Mouse (Mus musculus) brain, embryonic 18.5 days (tissue): ENCODE results near the gene Aldh3a2.

Experiments used
- DNase-seq: peaks from one replicate; pipeline ENCODE4 v3.0.0-alpha.2; 2012; ENCODE audit warnings: low read depth, low spot score

The Aldh3a2 gene

GRCm38 (mm10) chr11:61273928-61274327, 6.7 kb upstream of the Aldh3a2 start:
- DNase-seq = no peak

- DNase-seq = no peak
Measured at GRCm38 (mm10) chr11:61271612-61272011, 4.3 kb upstream of the Aldh3a2 start.

GRCm38 (mm10) chr11:61270406-61270805, 3.1 kb upstream of the Aldh3a2 start:
- DNase-seq = no peak

GRCm38 (mm10) chr11:61268626-61269349, 1.5 kb upstream of the Aldh3a2 start:
- no peak for DNase-seq

GRCm38 (mm10) chr11:61263841-61264240, 3.4 kb downstream of the Aldh3a2 start:
- DNase-seq = no peak

GRCm38 (mm10) chr11:61262516-61262915, 4.7 kb downstream of the Aldh3a2 start:
- no peak for DNase-seq

- DNase-seq = no peak
Measured at GRCm38 (mm10) chr11:61259106-61259505, 8.2 kb downstream of the Aldh3a2 start.

GRCm38 (mm10) chr11:61252807-61253206, 14.5 kb downstream of the Aldh3a2 start:
- DNase-seq = no peak

- DNase-seq = no peak
Measured at GRCm38 (mm10) chr11:61251741-61252140, 15.5 kb downstream of the Aldh3a2 start.

GRCm38 (mm10) chr11:61244406-61244805, 22.9 kb downstream of the Aldh3a2 start:
- DNase-seq = no peak

- DNase-seq = no peak
Measured at GRCm38 (mm10) chr11:61236015-61236414, 31.2 kb downstream of the Aldh3a2 start.

GRCm38 (mm10) chr11:61234174-61234573, 33.1 kb downstream of the Aldh3a2 start:
- no peak for DNase-seq

- no peak for DNase-seq
Measured at GRCm38 (mm10) chr11:61231329-61231728, 35.9 kb downstream of the Aldh3a2 start.

- no peak for DNase-seq
Measured at GRCm38 (mm10) chr11:61228406-61228805, 38.9 kb downstream of the Aldh3a2 start.

- no peak for DNase-seq
Measured at GRCm38 (mm10) chr11:61227816-61228215, 39.4 kb downstream of the Aldh3a2 start.

GRCm38 (mm10) chr11:61225941-61226412, 41.3 kb downstream of the Aldh3a2 start:
- peak; percentile 51 for DNase-seq

GRCm38 (mm10) chr11:61225511-61225910, 41.8 kb downstream of the Aldh3a2 start:
- no peak for DNase-seq

GRCm38 (mm10) chr11:61224907-61225306, 42.4 kb downstream of the Aldh3a2 start:
- no peak for DNase-seq

GRCm38 (mm10) chr11:61224234-61224744, 43.0 kb downstream of the Aldh3a2 start:
- no peak for DNase-seq

GRCm38 (mm10) chr11:61222971-61223745, 44.1 kb downstream of the Aldh3a2 start:
- DNase-seq = no peak

- DNase-seq = no peak
Measured at GRCm38 (mm10) chr11:61222007-61222406, 45.3 kb downstream of the Aldh3a2 start.

- no peak for DNase-seq
Measured at GRCm38 (mm10) chr11:61220156-61220881, 46.9 kb downstream of the Aldh3a2 start.
